Mouse (Mus musculus) stomach, postnatal 0 days (tissue): ENCODE data around the gene Ilf2. TPM values are rescaled to one million over a fixed set of nuclear protein-coding genes. Genes with fewer than 3 reads are reported as not detected.

Experiments used
- ATAC-seq: fragments of 200-750 bp; cut with Nextera tagmentation; 2 replicates; pipeline ENCODE4 v1.8.0; 2017; ENCODE audit not compliant: low FRiP score, low TSS enrichment
- DNase-seq: peaks from one replicate; pipeline ENCODE4 v3.0.0-alpha.2; 2016; ENCODE audit warnings: low spot score
- H3K27ac ChIP-seq: fragments of 300-500 bp; sonication (generic); replicated peaks from 2 replicates; pipeline ENCODE4 v1.5.1; 2014; ENCODE audit warnings: mild to moderate bottlenecking, control low read depth
- H3K27me3 ChIP-seq: fragments of 300-500 bp; sonication (generic); 2 replicates; pipeline ENCODE4 v1.6.1; 2014; ENCODE audit warnings: low read length; ENCODE audit not compliant: control insufficient read depth, insufficient read depth
- H3K36me3 ChIP-seq: fragments of 300-500 bp; sonication (generic); 2 replicates; pipeline ENCODE4 v1.6.1; 2014; ENCODE audit warnings: low read length, mixed read lengths; ENCODE audit not compliant: control insufficient read depth, insufficient read depth
- H3K4me1 ChIP-seq: fragments of 300-500 bp; sonication (generic); replicated peaks from 2 replicates; pipeline ENCODE4 v1.6.1; 2014; ENCODE audit warnings: antibody characterized with exemption; ENCODE audit not compliant: control insufficient read depth, insufficient read depth
- H3K4me2 ChIP-seq: fragments of 300-500 bp; sonication (generic); replicated peaks from 2 replicates; pipeline ENCODE4 v1.6.1; 2014; ENCODE audit warnings: low read depth, mild to moderate bottlenecking, control low read depth, moderate library complexity
- H3K4me3 ChIP-seq: fragments of 300-500 bp; sonication (generic); 2 replicates; pipeline ENCODE4 v1.5.1; 2014; ENCODE audit warnings: low read depth, low read length, control low read depth
- H3K9ac ChIP-seq: fragments of 300-500 bp; sonication (generic); 2 replicates; pipeline ENCODE4 v1.6.1; 2014; ENCODE audit warnings: mild to moderate bottlenecking, low read length, control low read depth, mixed read lengths
- H3K9me3 ChIP-seq: fragments of 300-500 bp; sonication (generic); 2 replicates; pipeline ENCODE4 v1.6.1; 2016; ENCODE audit warnings: low read length; ENCODE audit not compliant: control insufficient read depth
- CTCF ChIP-seq: IDR thresholded peaks from 2 replicates; pipeline ENCODE4 v1.5.1; 2016; ENCODE audit warnings: antibody characterized with exemption, low read depth, mild to moderate bottlenecking, moderate library complexity
- EP300 ChIP-seq: optimal IDR thresholded peaks from 2 replicates; pipeline ENCODE3; 2016; ENCODE audit warnings: antibody characterized with exemption
- WGBS: fragments of 180-500 bp; shearing (Covaris S2); extraction: QIAGEN DNeasy Blood & Tissue Kit; methylation state at CpG from one replicate; pipeline ENCODE4 v1.1.7; 2014; 5-methylcytosine and 5-hydroxymethylcytosine counted together
- polyA plus RNA-seq: library from polyadenylated mRNA; unstranded; fragments of >200 nt; fragmentation: Nextera tagmentation; extraction: Ambion mirVana; gene quantifications from 2 replicates; pipeline ENCODE4 v1.2.1, GENCODE M21; 2015

Ilf2 gene
- polyA plus RNA-seq, 1 experiment from 2014 or later, result 57.6 TPM

DNA sequence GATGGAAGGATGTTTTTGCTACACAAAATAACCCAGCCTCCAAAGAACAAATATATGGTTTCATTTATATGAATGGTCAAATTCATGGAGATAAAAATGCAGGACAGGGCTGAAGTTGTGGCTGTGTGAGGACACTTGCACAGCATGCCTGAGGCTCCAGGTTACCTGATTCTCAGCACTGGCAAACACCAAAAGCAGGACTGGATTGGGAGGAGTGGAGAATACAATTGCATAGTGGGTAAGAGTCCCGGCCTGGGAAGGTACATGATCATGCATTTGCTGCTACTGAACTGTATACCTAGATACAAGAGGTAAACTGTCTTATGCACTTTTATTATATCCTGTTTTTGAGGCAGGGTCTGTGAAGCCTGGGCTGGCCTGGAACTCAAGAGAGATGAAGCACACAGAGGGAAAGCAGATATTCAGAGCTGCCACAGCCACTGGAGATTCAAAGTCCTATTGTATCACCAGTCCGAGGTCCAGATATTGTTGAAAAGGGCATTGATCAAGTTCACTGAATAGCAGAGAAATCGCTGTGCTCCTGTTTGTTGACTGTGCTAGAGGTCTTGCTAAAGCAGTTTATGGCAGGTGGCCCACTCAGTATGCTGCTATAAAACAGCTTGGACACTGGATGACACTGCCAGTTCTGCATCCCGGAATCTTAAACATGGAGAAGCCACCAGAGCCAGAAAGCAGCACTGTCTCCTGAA is 18.1 kb downstream of the Ilf2 start:
- peaks cover 14% of the 10 kb centered on the region; the same call in 1 of the 2 replicates for H3K36me3 ChIP-seq
- H3K4me2 ChIP-seq, result no peak overlapping the region
- DNase-seq, result no peak
- no peak overlapping the region for H3K27ac ChIP-seq
- no peak overlapping the region for H3K9ac ChIP-seq
- no peaks in the 10 kb centered on the region; the same call in 1 of the 2 replicates for H3K4me1 ChIP-seq
- no peaks in the 10 kb centered on the region for H3K27me3 ChIP-seq
- H3K4me3 ChIP-seq, result no peak overlapping the region
- no peak for ATAC-seq
- H3K9me3 ChIP-seq, result no peaks in the 10 kb centered on the region
- TF ChIP-seq CTCF (no peak), EP300 (no peak)
- WGBS, result 40% methylated on average over 4 of the region's 4 CpGs

DNA sequence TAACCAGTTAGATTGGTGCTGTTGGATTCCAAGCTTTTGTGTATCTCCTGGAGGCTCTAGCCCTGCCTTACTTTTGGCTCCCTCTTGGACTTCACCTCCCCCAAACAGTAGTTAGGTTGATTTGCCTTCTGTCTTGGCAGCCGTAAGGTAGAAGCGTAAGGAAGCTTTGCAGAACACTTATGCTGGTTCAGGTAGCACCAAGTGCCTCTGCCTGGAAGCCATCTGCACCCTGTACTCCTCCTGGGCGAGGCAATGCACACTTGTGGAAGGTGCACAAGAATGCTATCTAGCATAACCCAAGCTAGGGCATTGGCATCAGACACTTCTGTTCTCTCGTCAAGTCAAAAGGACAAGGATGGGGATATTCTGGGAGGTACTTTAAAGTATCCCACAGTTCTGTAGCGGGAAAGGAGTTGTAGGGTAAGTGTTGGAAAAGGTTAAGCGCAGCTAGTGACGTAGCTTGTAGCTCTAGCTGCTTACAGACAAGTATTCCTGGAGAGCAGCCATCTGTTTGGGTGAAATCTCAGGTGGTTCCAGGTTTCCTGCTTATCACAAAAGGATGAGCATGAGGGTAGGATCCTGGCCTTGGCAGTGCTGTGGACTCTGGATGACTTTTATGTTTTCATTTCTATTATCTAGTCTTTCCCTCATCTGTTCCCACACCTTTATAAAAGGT is 20.1 kb downstream of the Ilf2 start:
- H3K36me3 ChIP-seq, result peaks cover 15% of the 10 kb centered on the region; the same call in 1 of the 2 replicates
- no peaks in the 10 kb centered on the region for H3K27me3 ChIP-seq
- no peak overlapping the region for H3K9ac ChIP-seq
- ATAC-seq (no peak), DNase-seq (no peak)
- H3K4me1 ChIP-seq, result no peaks in the 10 kb centered on the region
- H3K4me2 ChIP-seq, result no peak overlapping the region
- H3K4me3 ChIP-seq, result no peak overlapping the region
- no peaks in the 10 kb centered on the region for H3K9me3 ChIP-seq
- 87% methylated on average over 7 of the region's 7 CpGs for WGBS
- H3K27ac ChIP-seq, result 0 out of 2 replicates have a peak overlapping the region, but pooled peaks have one; percentile 9
- TF ChIP-seq CTCF, result no peak
- TF ChIP-seq EP300, result no peak

DNA sequence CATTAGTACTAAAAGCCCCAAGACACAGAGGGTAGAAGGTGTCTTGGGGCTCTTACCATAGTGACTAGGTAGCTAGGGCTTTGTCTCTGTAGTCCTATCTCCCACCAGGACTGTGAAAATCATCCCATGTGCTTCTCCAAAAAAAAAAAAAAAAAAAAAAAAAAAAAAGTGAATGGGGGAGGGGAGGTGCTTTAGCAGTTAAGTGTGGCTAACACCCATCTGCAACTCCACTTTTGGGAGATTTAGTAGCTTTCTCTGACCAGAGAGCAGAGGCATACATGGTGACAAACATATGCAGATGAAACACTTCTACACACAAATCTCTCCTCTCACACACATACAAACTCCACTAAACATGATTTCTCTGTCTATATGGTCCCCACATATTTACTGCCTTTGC is 21.7 kb downstream of the Ilf2 start:
- H3K27ac ChIP-seq, result no peak overlapping the region
- no peaks in the 10 kb centered on the region for H3K9me3 ChIP-seq
- peaks cover 22% of the 10 kb centered on the region; the same call in 1 of the 2 replicates for H3K36me3 ChIP-seq
- DNase-seq (no peak), ATAC-seq (no peak)
- no peak for TF ChIP-seq EP300
- TF ChIP-seq CTCF, result no peak
- H3K4me3 ChIP-seq, result no peak overlapping the region
- H3K4me1 ChIP-seq, result no peaks in the 10 kb centered on the region
- no peaks in the 10 kb centered on the region for H3K27me3 ChIP-seq
- no peak overlapping the region for H3K9ac ChIP-seq
- no peak overlapping the region for H3K4me2 ChIP-seq

DNA sequence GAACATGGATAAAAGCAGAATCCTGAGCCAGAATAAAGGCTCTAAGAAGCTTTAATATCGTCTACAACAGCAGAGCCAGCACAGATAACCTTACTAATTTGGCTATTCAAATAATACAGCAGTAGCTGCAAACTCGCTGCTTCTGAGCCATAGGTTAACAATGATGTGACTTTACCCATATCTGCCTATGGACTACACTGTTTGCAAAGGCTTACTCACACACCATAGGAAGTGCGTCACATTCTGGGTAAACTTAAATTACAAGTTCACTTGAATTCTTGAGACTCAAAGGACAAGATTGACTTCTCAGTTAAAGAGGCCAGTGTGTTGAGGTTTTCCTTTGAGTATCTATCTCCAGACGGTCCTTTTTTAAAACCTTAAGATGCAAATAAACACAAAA is 27.5 kb downstream of the Ilf2 start:
- Histone ChIP-seq H3K27ac (peak overlapping the region; percentile 56; the same call in 1 of the 2 replicates), H3K4me3 (no peak overlapping the region), H3K4me1 (peaks cover 4% of the 10 kb centered on the region; the same call in 1 of the 2 replicates), H3K36me3 (peaks cover 12% of the 10 kb centered on the region), H3K4me2 (no peak overlapping the region), H3K9me3 (no peaks in the 10 kb centered on the region), H3K9ac (no peak overlapping the region), H3K27me3 (no peaks in the 10 kb centered on the region)
- ATAC-seq (peak; percentile 91), DNase-seq (no peak)
- 49% methylated on average over 4 of the region's 4 CpGs for WGBS
- TF ChIP-seq CTCF (no peak), EP300 (no peak)

DNA sequence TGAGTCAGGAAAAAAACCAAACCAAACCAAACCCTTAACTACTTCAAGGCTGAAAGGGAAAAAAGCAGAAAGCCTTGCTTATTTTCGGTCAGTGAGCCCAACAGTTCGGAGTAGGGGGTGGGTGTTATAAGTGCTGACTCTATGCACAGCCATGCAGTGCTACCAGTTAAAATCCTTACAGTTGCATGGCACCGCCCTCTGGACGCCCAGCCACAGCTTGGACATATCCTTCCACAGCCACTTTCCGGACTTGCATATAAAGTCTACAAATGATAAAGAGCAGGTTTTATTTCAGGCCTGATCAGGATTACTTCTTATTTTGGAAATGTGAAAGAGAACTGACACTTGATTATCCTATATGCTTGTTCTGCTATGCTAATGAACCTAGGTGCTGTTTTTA is 29.3 kb downstream of the Ilf2 start:
- no peaks in the 10 kb centered on the region for H3K27me3 ChIP-seq
- WGBS, result 87% methylated on average over 5 of the region's 5 CpGs
- H3K9me3 ChIP-seq, result no peaks in the 10 kb centered on the region
- H3K4me3 ChIP-seq, result no peak overlapping the region
- no peak overlapping the region for H3K9ac ChIP-seq
- H3K4me1 ChIP-seq, result peaks cover 4% of the 10 kb centered on the region; the same call in 1 of the 2 replicates
- ATAC-seq, result no peak
- H3K4me2 ChIP-seq, result no peak overlapping the region
- H3K27ac ChIP-seq, result no peak overlapping the region
- peaks cover 12% of the 10 kb centered on the region for H3K36me3 ChIP-seq
- DNase-seq, result no peak
- TF ChIP-seq EP300, result no peak
- no peak for TF ChIP-seq CTCF

DNA sequence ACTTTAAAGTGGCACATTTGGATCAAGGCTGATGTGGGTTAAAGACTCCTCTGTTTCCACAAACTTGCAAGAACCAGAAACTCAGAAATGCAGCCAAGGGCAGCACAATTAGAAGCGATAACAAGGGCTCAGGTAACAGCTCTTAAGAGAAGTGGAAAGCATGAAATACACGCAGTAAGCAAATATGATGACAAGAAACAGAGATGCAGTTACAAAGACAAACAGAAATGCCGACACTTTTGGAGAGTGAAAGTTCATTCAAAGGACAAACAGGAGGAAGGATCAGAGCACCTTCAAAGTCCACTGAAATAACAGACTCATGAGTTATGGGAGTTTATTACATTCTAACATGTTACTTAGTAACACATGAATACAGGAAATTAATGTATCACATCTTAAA is 30.4 kb downstream of the Ilf2 start:
- H3K9me3 ChIP-seq, result no peaks in the 10 kb centered on the region
- no peak for ATAC-seq
- no peak overlapping the region for H3K4me3 ChIP-seq
- no peak overlapping the region for H3K4me2 ChIP-seq
- H3K36me3 ChIP-seq, result peaks cover 8% of the 10 kb centered on the region
- WGBS, result 58% methylated on average over 3 of the region's 3 CpGs
- TF ChIP-seq EP300, result no peak
- no peak for TF ChIP-seq CTCF
- no peaks in the 10 kb centered on the region for H3K27me3 ChIP-seq
- H3K27ac ChIP-seq, result no peak overlapping the region
- H3K4me1 ChIP-seq, result peaks cover 4% of the 10 kb centered on the region; the same call in 1 of the 2 replicates
- DNase-seq, result no peak
- no peak overlapping the region for H3K9ac ChIP-seq
